Mouse (Mus musculus) embryonic facial prominence, embryonic 15.5 days (tissue): ENCODE results near the gene Slc30a2. TPM values are rescaled to one million over a fixed set of nuclear protein-coding genes. Genes with fewer than 3 reads are reported as not detected.

Source experiments
- ATAC-seq: fragments of 200-750 bp; cut with Nextera tagmentation; 2 replicates; pipeline ENCODE4 v1.8.0; 2017; ENCODE audit warnings: low read depth, moderate TSS enrichment; ENCODE audit not compliant: insufficient number of reproducible peaks, low FRiP score, low TSS enrichment
- H3K27ac ChIP-seq: fragments of 300-500 bp; sonication (generic); replicated peaks from 2 replicates; pipeline ENCODE4 v1.5.1; 2015; ENCODE audit warnings: mild to moderate bottlenecking, inconsistent platforms
- H3K27me3 ChIP-seq: fragments of 300-500 bp; sonication (generic); 2 replicates; pipeline ENCODE4 v1.6.1; 2015; ENCODE audit warnings: inconsistent platforms
- H3K36me3 ChIP-seq: fragments of 300-500 bp; sonication (generic); 2 replicates; pipeline ENCODE4 v1.6.1; 2015; ENCODE audit warnings: mild to moderate bottlenecking, inconsistent platforms
- H3K4me1 ChIP-seq: fragments of 300-500 bp; sonication (generic); 2 replicates; pipeline ENCODE4 v1.6.1; 2015; ENCODE audit warnings: inconsistent platforms
- H3K4me2 ChIP-seq: fragments of 300-500 bp; sonication (generic); replicated peaks from 2 replicates; pipeline ENCODE4 v1.6.1; 2015; ENCODE audit warnings: mild to moderate bottlenecking, inconsistent platforms
- H3K4me3 ChIP-seq: fragments of 300-500 bp; sonication (generic); replicated peaks from 2 replicates; pipeline ENCODE4 v1.5.1; 2015; ENCODE audit warnings: mild to moderate bottlenecking, inconsistent platforms
- H3K9ac ChIP-seq: fragments of 300-500 bp; sonication (generic); 2 replicates; pipeline ENCODE4 v1.6.1; 2015; ENCODE audit warnings: inconsistent platforms
- H3K9me3 ChIP-seq: fragments of 300-500 bp; sonication (generic); replicated peaks from 2 replicates; pipeline ENCODE4 v1.6.1; 2016; ENCODE audit warnings: inconsistent platforms
- WGBS: fragments of 180-500 bp; shearing (Covaris S2); methylation state at CpG from one replicate; pipeline ENCODE4 v1.1.7; 2015; 5-methylcytosine and 5-hydroxymethylcytosine counted together
- polyA plus RNA-seq: library from polyadenylated mRNA; unstranded; fragments of >200 nt; fragmentation: Nextera tagmentation; extraction: Ambion mirVana; gene quantifications from 2 replicates; pipeline ENCODE4 v1.2.1, GENCODE M21; 2015

Slc30a2 gene
- polyA plus RNA-seq, 1 experiment from 2014 or later = 2.3 TPM

GRCm38 (mm10) chr4:134307367-134308072 is 35.5 kb upstream of the Slc30a2 start:
- ATAC-seq = peak; percentile 71; the same call in 1 of the 2 replicates
- H3K9ac ChIP-seq = no peak overlapping the region

GRCm38 (mm10) chr4:134310106-134310505 is 32.9 kb upstream of the Slc30a2 start:
- no peak overlapping the region for H3K4me3 ChIP-seq
- H3K9me3 ChIP-seq = no peaks in the 10 kb centered on the region
- no peaks in the 10 kb centered on the region for H3K36me3 ChIP-seq
- H3K4me2 ChIP-seq = no peak overlapping the region
- no peak overlapping the region for H3K9ac ChIP-seq
- no peak overlapping the region for H3K27ac ChIP-seq
- WGBS = 81% methylated on average over 7 of the region's 7 CpGs
- H3K4me1 ChIP-seq = peaks cover 13% of the 10 kb centered on the region
- no peak for ATAC-seq
- no peaks in the 10 kb centered on the region for H3K27me3 ChIP-seq

More at GRCm38 (mm10) chr4:134307367-134308072, 35.5 kb upstream of the Slc30a2 start:
- Histone ChIP-seq H3K27ac (no peak overlapping the region), H3K27me3 (no peaks in the 10 kb centered on the region), H3K4me3 (no peak overlapping the region), H3K4me2 (peak overlapping the region; percentile 34), H3K4me1 (peaks cover 8% of the 10 kb centered on the region), H3K9me3 (no peaks in the 10 kb centered on the region), H3K36me3 (no peaks in the 10 kb centered on the region)
- 6% methylated on average over 12 of the region's 12 CpGs for WGBS

- no peaks in the 10 kb centered on the region for H3K36me3 ChIP-seq
- H3K27me3 ChIP-seq = no peaks in the 10 kb centered on the region
- H3K4me2 ChIP-seq = no peak overlapping the region
- no peak overlapping the region for H3K27ac ChIP-seq
- no peak overlapping the region for H3K9ac ChIP-seq
- peaks cover 13% of the 10 kb centered on the region for H3K4me1 ChIP-seq
- ATAC-seq = no peak
- 78% methylated on average over 9 of the region's 9 CpGs for WGBS
- no peaks in the 10 kb centered on the region for H3K9me3 ChIP-seq
- no peak overlapping the region for H3K4me3 ChIP-seq
Observed at GRCm38 (mm10) chr4:134310656-134311055, 32.3 kb upstream of the Slc30a2 start.

GRCm38 (mm10) chr4:134311784-134312183 is 31.2 kb upstream of the Slc30a2 start:
- H3K4me1 ChIP-seq = peaks cover 17% of the 10 kb centered on the region
- no peak overlapping the region for H3K27ac ChIP-seq
- no peaks in the 10 kb centered on the region for H3K36me3 ChIP-seq
- no peak overlapping the region for H3K4me2 ChIP-seq
- H3K27me3 ChIP-seq = no peaks in the 10 kb centered on the region
- no peak overlapping the region for H3K4me3 ChIP-seq
- no peaks in the 10 kb centered on the region for H3K9me3 ChIP-seq
- H3K9ac ChIP-seq = no peak overlapping the region
- no peak for ATAC-seq
- 82% methylated on average over 9 of the region's 9 CpGs for WGBS

- 95% methylated on average over 5 of the region's 5 CpGs for WGBS
Observed at GRCm38 (mm10) chr4:134312341-134312740, 30.6 kb upstream of the Slc30a2 start.

GRCm38 (mm10) chr4:134312901-134313300 is 30.1 kb upstream of the Slc30a2 start:
- no peak overlapping the region for H3K9ac ChIP-seq
- 93% methylated on average over 6 of the region's 6 CpGs for WGBS
- H3K27ac ChIP-seq = no peak overlapping the region
- H3K36me3 ChIP-seq = no peaks in the 10 kb centered on the region
- no peaks in the 10 kb centered on the region for H3K9me3 ChIP-seq
- H3K27me3 ChIP-seq = no peaks in the 10 kb centered on the region
- ATAC-seq = no peak
- H3K4me1 ChIP-seq = 0 out of 2 replicates have a peak, but pooled peaks cover 8% of the 10 kb centered on the region
- H3K4me3 ChIP-seq = no peak overlapping the region
- no peak overlapping the region for H3K4me2 ChIP-seq

More at GRCm38 (mm10) chr4:134312341-134312740, 30.6 kb upstream of the Slc30a2 start:
- Histone ChIP-seq H3K4me2 (no peak overlapping the region), H3K4me3 (no peak overlapping the region), H3K9ac (no peak overlapping the region), H3K36me3 (no peaks in the 10 kb centered on the region), H3K27me3 (no peaks in the 10 kb centered on the region), H3K27ac (no peak overlapping the region), H3K9me3 (no peaks in the 10 kb centered on the region), H3K4me1 (peaks cover 11% of the 10 kb centered on the region)
- ATAC-seq = no peak

- Histone ChIP-seq H3K36me3 (no peaks in the 10 kb centered on the region), H3K9ac (no peak overlapping the region)
Observed at GRCm38 (mm10) chr4:134314081-134314655, 28.8 kb upstream of the Slc30a2 start.

GRCm38 (mm10) chr4:134314876-134315275 is 28.1 kb upstream of the Slc30a2 start, which contains the start of gene Trim63:
Gene Trim63 (plus strand): TSS chr4:134315120.
- H3K4me2 ChIP-seq = no peak within 1 kb of the TSS

More at GRCm38 (mm10) chr4:134314081-134314655, 28.8 kb upstream of the Slc30a2 start:
- Histone ChIP-seq H3K27me3 (no peaks in the 10 kb centered on the region), H3K4me3 (no peak overlapping the region), H3K4me2 (no peak overlapping the region), H3K4me1 (0 out of 2 replicates have a peak, but pooled peaks cover 8% of the 10 kb centered on the region), H3K27ac (no peak overlapping the region), H3K9me3 (no peaks in the 10 kb centered on the region)
- 65% methylated on average over 4 of the region's 4 CpGs for WGBS
- no peak for ATAC-seq

GRCm38 (mm10) chr4:134315470-134315869 is 27.5 kb upstream of the Slc30a2 start:
- H3K9ac ChIP-seq = no peak overlapping the region
- H3K4me3 ChIP-seq = 0 out of 2 replicates have a peak overlapping the region, but pooled peaks have one; percentile 2
- no peak overlapping the region for H3K4me2 ChIP-seq
- WGBS = 73% methylated on average over 9 of the region's 9 CpGs
- H3K36me3 ChIP-seq = no peaks in the 10 kb centered on the region
- 0 out of 2 replicates have a peak, but pooled peaks have one; percentile 12 for ATAC-seq
- H3K4me1 ChIP-seq = 0 out of 2 replicates have a peak, but pooled peaks cover 8% of the 10 kb centered on the region
- H3K9me3 ChIP-seq = no peaks in the 10 kb centered on the region
- no peaks in the 10 kb centered on the region for H3K27me3 ChIP-seq
- H3K27ac ChIP-seq = no peak overlapping the region

More at GRCm38 (mm10) chr4:134314876-134315275, 28.1 kb upstream of the Slc30a2 start, which contains the start of gene Trim63:
- ATAC-seq = 0 out of 2 replicates have a peak, but pooled peaks have one; percentile 26
- no peaks in the 10 kb centered on the region for H3K36me3 ChIP-seq
- no peaks in the 10 kb centered on the region for H3K9me3 ChIP-seq
- 32% methylated on average over 11 of the region's 11 CpGs for WGBS
- no peaks in the 10 kb centered on the region for H3K27me3 ChIP-seq
- H3K9ac ChIP-seq = no peak within 1 kb of the TSS
- H3K27ac ChIP-seq = no peak within 1 kb of the TSS
- H3K4me1 ChIP-seq = 0 out of 2 replicates have a peak, but pooled peaks cover 8% of the 10 kb centered on the region
- 0 out of 2 replicates have a peak within 1 kb of the TSS, but pooled peaks have one; percentile 2 for H3K4me3 ChIP-seq

- Histone ChIP-seq H3K36me3 (no peaks in the 10 kb centered on the region), H3K4me2 (no peak overlapping the region)
- 0 out of 2 replicates have a peak, but pooled peaks have one; percentile 26 for ATAC-seq
Observed at GRCm38 (mm10) chr4:134316390-134316789, 26.6 kb upstream of the Slc30a2 start.

GRCm38 (mm10) chr4:134319074-134319473 is 23.9 kb upstream of the Slc30a2 start:
- no peak overlapping the region for H3K4me3 ChIP-seq
- no peak overlapping the region for H3K9ac ChIP-seq
- H3K9me3 ChIP-seq = no peaks in the 10 kb centered on the region
- no peak overlapping the region for H3K27ac ChIP-seq
- no peak overlapping the region for H3K4me2 ChIP-seq
- WGBS = 88% methylated on average over 5 of the region's 5 CpGs
- H3K36me3 ChIP-seq = no peaks in the 10 kb centered on the region
- ATAC-seq = no peak
- H3K27me3 ChIP-seq = no peaks in the 10 kb centered on the region
- 0 out of 2 replicates have a peak, but pooled peaks cover 8% of the 10 kb centered on the region for H3K4me1 ChIP-seq

More at GRCm38 (mm10) chr4:134316390-134316789, 26.6 kb upstream of the Slc30a2 start:
- no peak overlapping the region for H3K27ac ChIP-seq
- no peak overlapping the region for H3K9ac ChIP-seq
- no peaks in the 10 kb centered on the region for H3K27me3 ChIP-seq
- H3K4me1 ChIP-seq = 0 out of 2 replicates have a peak, but pooled peaks cover 8% of the 10 kb centered on the region
- 57% methylated on average over 16 of the region's 16 CpGs for WGBS
- no peaks in the 10 kb centered on the region for H3K9me3 ChIP-seq
- H3K4me3 ChIP-seq = no peak overlapping the region
